Mouse (Mus musculus): Measurements from ENCODE around the gene Klra4. TPM values are rescaled to one million over a fixed set of nuclear protein-coding genes. Genes with fewer than 3 reads are reported as not detected.
"Not testable (repeated sequence)": the region's sequence is repeated elsewhere in the genome, so short reads cannot be mapped to it uniquely, and the experiment has no call there.

Gene Klra4
- polyA plus RNA-seq (2017; shearing (Covaris generic)) = not detected

GRCm38 (mm10) chr6:130067171-130067570, at the start of gene Klra4:
Klra4 (minus strand) TSS chr6:130067271.
- ATAC-seq = not testable (repeated sequence)

- no peak for ATAC-seq
Measured at GRCm38 (mm10) chr6:130110485-130110884, 43.4 kb upstream of the Klra4 start.

- ATAC-seq = not testable (repeated sequence)
Measured at GRCm38 (mm10) chr6:130102743-130103142, 35.7 kb upstream of the Klra4 start.

- peak; percentile 75 for ATAC-seq
Measured at GRCm38 (mm10) chr6:130092336-130092948, 25.4 kb upstream of the Klra4 start.

- ATAC-seq = no peak
Measured at GRCm38 (mm10) chr6:130065196-130065595, 1.9 kb downstream of the Klra4 start.

GRCm38 (mm10) chr6:130035146-130035545, 31.9 kb downstream of the Klra4 start:
- not testable (repeated sequence) for ATAC-seq

- not testable (repeated sequence) for ATAC-seq
Measured at GRCm38 (mm10) chr6:130031493-130032089, 35.5 kb downstream of the Klra4 start.

- no peak for ATAC-seq
Measured at GRCm38 (mm10) chr6:130026854-130027253, 40.2 kb downstream of the Klra4 start, which contains the start of gene Klra6. Klra6 (minus strand) TSS chr6:130026954.

Other genes with a start within 250 kb of the Klra4 start
- not detected for gene Gm17631, start 204.6 kb downstream of the Klra4 start, polyA plus RNA-seq (2017; shearing (Covaris generic))
- not detected for gene Klra17, start 190.6 kb downstream of the Klra4 start, polyA plus RNA-seq (2017; shearing (Covaris generic))
- not detected for gene Klra5, start 149.6 kb downstream of the Klra4 start, polyA plus RNA-seq (2017; shearing (Covaris generic))
- gene Klra6, start 40.3 kb downstream of the Klra4 start, polyA plus RNA-seq (2017; shearing (Covaris generic)) = not detected
- not detected for gene Klra8, start 62.6 kb upstream of the Klra4 start, polyA plus RNA-seq (2017; shearing (Covaris generic))
- gene Klra9, start 125.8 kb upstream of the Klra4 start, polyA plus RNA-seq (2017; shearing (Covaris generic)) = not detected
- gene Klra7, start 166.1 kb upstream of the Klra4 start, polyA plus RNA-seq (2017; shearing (Covaris generic)) = under 1 TPM in 1 of 2 experiments, not detected in 1; 0.35 TPM
- gene Klra10, start 214.7 kb upstream of the Klra4 start, polyA plus RNA-seq (2017; shearing (Covaris generic)) = not detected

Measured in CD4-positive, CD25-positive, alpha-beta regulatory T cell, adult 4 months (primary cell).